Mouse (Mus musculus) adrenal gland, adult (tissue): Measurements from ENCODE around the gene Prn.

Experiments
- DNase-seq, 2 experiments: peaks; one replicate each; pipeline ENCODE4 v3.0.0; 2022 to 2023; ENCODE audit warnings: low spot score in 1 of 2; ENCODE audit not compliant: inconsistent age in 2 of 2

Gene Prn

GRCm38 (mm10) chr2:131906266-131906665 lies 3.5 kb upstream of the Prn start:
- DNase-seq: peak in 1 of 2 experiments; percentile 13

GRCm38 (mm10) chr2:131906846-131907245 lies 2.9 kb upstream of the Prn start:
- DNase-seq: peak; percentile 18 to 77

GRCm38 (mm10) chr2:131907311-131907710 lies 2.4 kb upstream of the Prn start:
- DNase-seq: no peak

GRCm38 (mm10) chr2:131908351-131908861 lies 1.4 kb upstream of the Prn start:
- DNase-seq: peak; percentile 18 to 47

GRCm38 (mm10) chr2:131908906-131909305 lies 851 bp upstream of the Prn start:
- DNase-seq: peak; percentile 20 to 47

GRCm38 (mm10) chr2:131910847-131911246 lies 1.1 kb downstream of the Prn start:
- no peak for DNase-seq

GRCm38 (mm10) chr2:131911341-131911740 lies 1.6 kb downstream of the Prn start:
- no peak for DNase-seq

GRCm38 (mm10) chr2:131912526-131913258 lies 2.9 kb downstream of the Prn start:
- no peak for DNase-seq

GRCm38 (mm10) chr2:131932275-131932902 lies 22.6 kb downstream of the Prn start:
- no peak for DNase-seq

- DNase-seq: no peak
Measured at GRCm38 (mm10) chr2:131933013-131933412, 23.3 kb downstream of the Prn start.

GRCm38 (mm10) chr2:131933598-131933997 lies 23.8 kb downstream of the Prn start:
- no peak for DNase-seq

- no peak for DNase-seq
Measured at GRCm38 (mm10) chr2:131934243-131934642, 24.5 kb downstream of the Prn start.

- peak; percentile 70 to 86 for DNase-seq
Measured at GRCm38 (mm10) chr2:131935390-131936105, 25.8 kb downstream of the Prn start.

GRCm38 (mm10) chr2:131936410-131936809 lies 26.7 kb downstream of the Prn start:
- DNase-seq: peak in 1 of 2 experiments; percentile 20

- peak; percentile 50 to 80 for DNase-seq
Measured at GRCm38 (mm10) chr2:131939404-131940111, 29.8 kb downstream of the Prn start.

- DNase-seq: no peak
Measured at GRCm38 (mm10) chr2:131940506-131940905, 30.7 kb downstream of the Prn start.

GRCm38 (mm10) chr2:131941501-131941900 lies 31.7 kb downstream of the Prn start:
- no peak for DNase-seq

- DNase-seq: no peak
Measured at GRCm38 (mm10) chr2:131944370-131944769, 34.6 kb downstream of the Prn start.

- DNase-seq: no peak
Measured at GRCm38 (mm10) chr2:131945225-131945624, 35.5 kb downstream of the Prn start.

GRCm38 (mm10) chr2:131945765-131946164 lies 36.0 kb downstream of the Prn start:
- DNase-seq: no peak

- no peak for DNase-seq
Measured at GRCm38 (mm10) chr2:131946351-131946750, 36.6 kb downstream of the Prn start.
